In the genomic region with DNA sequence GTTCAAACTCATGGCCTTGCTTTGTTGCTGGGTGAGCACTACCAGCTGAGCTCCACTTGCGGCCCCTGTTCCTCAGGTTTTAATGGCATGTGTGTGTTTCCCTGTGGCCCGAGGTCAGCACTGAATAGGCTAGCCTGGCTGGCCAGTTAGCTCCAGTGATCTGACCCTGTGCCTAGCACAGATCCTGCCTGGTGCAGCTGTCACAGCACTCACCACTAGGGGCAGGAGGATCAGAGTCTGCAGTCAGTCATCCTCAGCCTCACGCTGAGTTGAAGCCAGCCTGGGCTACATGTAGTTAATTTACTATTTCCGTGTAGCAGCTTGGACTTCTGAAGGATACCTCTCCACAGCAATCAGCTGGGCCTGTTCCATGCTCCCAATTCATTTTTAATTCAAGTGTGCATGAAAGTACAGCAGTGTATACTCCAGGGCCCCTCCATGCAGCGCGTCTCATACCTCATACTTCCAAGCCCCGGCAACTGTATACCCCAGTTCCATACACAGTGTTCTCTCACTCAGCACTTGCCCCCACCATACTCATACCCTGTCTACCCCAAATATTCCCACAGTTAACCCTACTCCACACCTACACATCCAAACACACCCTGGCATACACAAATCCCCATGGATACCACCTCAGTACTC, we compare ENCODE assay signal across 8 mouse cellular contexts. TPM values are rescaled to one million over a fixed set of nuclear protein-coding genes. Genes with fewer than 3 reads are reported as not detected.
A peak's percentile ranks its signal among the peaks of the same experiment; 100 is the strongest.
DNase-seq lines count a peak whose midpoint lies in the region; ATAC-seq and TF ChIP-seq lines count a peak whose summit lies in the region.

No protein-coding gene starts in this region.

- peak; percentile 56 for DNase-seq in layer of hippocampus, adult 11-12 months (ENCODE audit: low spot score)
- DNase-seq in layer of hippocampus, postnatal 36 days: no peak
- DNase-seq in brain, adult 2 months (ENCODE audit: low read depth, low spot score): peak; percentile 81
- no peak for DNase-seq in forebrain, postnatal 0 days
- peak; percentile 75 for DNase-seq in kidney, adult 9 months
- peak; percentile 40 for DNase-seq in mesoderm, embryonic 11.5 days (ENCODE audit: low read depth, low spot score)
- no peak for DNase-seq in adipocyte (ENCODE audit: low spot score)
- DNase-seq in gastrocnemius, adult 18-20 months (ENCODE audit: low spot score): no peak

- peak; percentile 48 for ATAC-seq in forebrain, postnatal 0 days

- no peaks in the 10 kb centered on the region for H3K27me3 ChIP-seq in forebrain, postnatal 0 days (ENCODE audit: insufficient read depth, low read length)

- H3K36me3 ChIP-seq in forebrain, postnatal 0 days (ENCODE audit: insufficient read depth): no peaks in the 10 kb centered on the region

- WGBS in forebrain, postnatal 0 days: 68% methylated on average over 7 of the region's 7 CpGs

- TF ChIP-seq CTCF in forebrain, postnatal 0 days (IDR thresholded peaks at IDR 0.05; ENCODE audit: low read depth): peak; percentile 68

- no peaks in the 10 kb centered on the region for H3K4me1 ChIP-seq in forebrain, postnatal 0 days (ENCODE audit: insufficient read depth)

- no peak overlapping the region for H3K4me3 ChIP-seq in forebrain, postnatal 0 days (ENCODE audit: low read depth, low read length)

- no peak overlapping the region for H3K9ac ChIP-seq in forebrain, postnatal 0 days

- no peaks in the 10 kb centered on the region for H3K9me3 ChIP-seq in forebrain, postnatal 0 days (ENCODE audit: low read length)

- no peak overlapping the region for H3K4me2 ChIP-seq in forebrain, postnatal 0 days (ENCODE audit: low read depth)

- no peak overlapping the region for H3K27ac ChIP-seq in forebrain, postnatal 0 days (ENCODE audit: low read depth, low read length)

RNA-seq across cellular contexts. Expression of gene Ccdc12, which starts 16.3 kb away (rescaled TPM):
- total RNA-seq in layer of hippocampus, postnatal 36 days (2021): 10 to 100 TPM; 48.3 to 54.5 TPM
- total RNA-seq in forebrain, postnatal 0 days (2014; rRNA removed): 38.4 and 48.4 TPM in 2 replicates
- polyA plus RNA-seq in forebrain, postnatal 0 days (2015; fragmentation: Nextera tagmentation; extraction: Ambion mirVana): 103 and 104 TPM in 2 replicates
- 10 to 100 TPM; 42.4 to 45.8 TPM for total RNA-seq in gastrocnemius, adult 18-20 months (2021)

RNA-seq across cellular contexts. Expression of gene Nbeal2, which starts 18.6 kb away (rescaled TPM):
- 10 to 100 TPM; 14.0 to 17.5 TPM for total RNA-seq in layer of hippocampus, postnatal 36 days (2021)
- 6.1 and 17.6 TPM in 2 replicates for total RNA-seq in forebrain, postnatal 0 days (2014; rRNA removed)
- polyA plus RNA-seq in forebrain, postnatal 0 days (2015; fragmentation: Nextera tagmentation; extraction: Ambion mirVana): 1.1 and 2.0 TPM in 2 replicates
- total RNA-seq in gastrocnemius, adult 18-20 months (2021): 1 to 10 TPM; 3.6 to 3.7 TPM

RNA-seq across cellular contexts. Expression of gene Nradd, which starts 48.3 kb away (rescaled TPM):
- 1 to 10 TPM; 1.8 to 2.4 TPM for total RNA-seq in layer of hippocampus, postnatal 36 days (2021)
- total RNA-seq in forebrain, postnatal 0 days (2014; rRNA removed): 21.3 and 22.5 TPM in 2 replicates
- polyA plus RNA-seq in forebrain, postnatal 0 days (2015; fragmentation: Nextera tagmentation; extraction: Ambion mirVana): 19.1 and 27.2 TPM in 2 replicates
- total RNA-seq in gastrocnemius, adult 18-20 months (2021): under 1 TPM; 0.84 to 0.97 TPM

Comparison
In these comparisons a context has a peak if more than half of its experiments do, and no peak if none do; other contexts are left out.
1. DNase-seq: peak in layer of hippocampus, adult 11-12 months (single experiment), brain, adult 2 months (single experiment), kidney, adult 9 months (single experiment) and mesoderm, embryonic 11.5 days (single experiment); none in layer of hippocampus, postnatal 36 days (0 of 2), forebrain, postnatal 0 days (single experiment), adipocyte (single experiment) and gastrocnemius, adult 18-20 months (single experiment).